Mouse (Mus musculus) kidney, adult 2 months (tissue): ENCODE measurements around the gene Rem2. TPM values are rescaled to one million over a fixed set of nuclear protein-coding genes. Genes with fewer than 3 reads are reported as not detected.

Experiments used
- DNase-seq: peaks from one replicate; pipeline ENCODE4 v3.0.0; 2021
- H3K27ac ChIP-seq: fragments of 200-500 bp; 2 replicates; pipeline ENCODE4 v1.5.1; 2012; ENCODE audit warnings: low read depth, low read length, control low read depth, inconsistent platforms; ENCODE audit not compliant: insufficient read depth
- H3K27me3 ChIP-seq: fragments of 200-500 bp; replicated peaks from 2 replicates; pipeline ENCODE4 v1.6.1; 2012; ENCODE audit warnings: mild to moderate bottlenecking, moderate library complexity, low read length, inconsistent platforms; ENCODE audit not compliant: control insufficient read depth, insufficient read depth
- H3K36me3 ChIP-seq: fragments of 200-500 bp; 2 replicates; pipeline ENCODE4 v1.6.1; 2012; ENCODE audit warnings: mild to moderate bottlenecking, moderate library complexity, low read length, inconsistent platforms; ENCODE audit not compliant: control insufficient read depth, insufficient read depth
- H3K4me1 ChIP-seq: fragments of 200-500 bp; 2 replicates; pipeline ENCODE4 v1.6.1; 2011; ENCODE audit warnings: low read length; ENCODE audit not compliant: control insufficient read depth, insufficient read depth
- H3K4me3 ChIP-seq: fragments of 200-500 bp; 2 replicates; pipeline ENCODE4 v1.5.1; 2011; ENCODE audit warnings: mild to moderate bottlenecking, low read depth, low read length, control low read depth; ENCODE audit not compliant: insufficient read depth
- CTCF ChIP-seq: fragments of 200-500 bp; conservative IDR thresholded peaks from 2 replicates; pipeline ENCODE4 v1.5.1; 2011; ENCODE audit warnings: low read depth, mild to moderate bottlenecking, control low read depth, low read length, moderate library complexity, mixed read lengths; ENCODE audit not compliant: insufficient read depth, insufficient read length
- POLR2A ChIP-seq: fragments of 200-500 bp; IDR thresholded peaks from one replicate; pipeline ENCODE4 v1.6.1; 2011; ENCODE audit warnings: low read depth, low read length, control low read depth
- WGBS: fragments of 180-500 bp; shearing (Covaris S2); methylation state at CpG from one replicate; pipeline ENCODE4 v1.1.7; 2018; 5-methylcytosine and 5-hydroxymethylcytosine counted together
- polyA plus RNA-seq: library from polyadenylated mRNA; depleted of rRNA; stranded (reverse); fragments of >200 nt; gene quantifications from 2 replicates; pipeline ENCODE4 v1.2.3, GENCODE M21; 2012

Gene Rem2
- polyA plus RNA-seq, 1 experiment: 0.23 TPM

GRCm38 (mm10) chr14:54480673-54481072, 4.8 kb downstream of the Rem2 start:
- DNase-seq: no peak
- H3K36me3 ChIP-seq: no peaks in the 10 kb centered on the region
- TF ChIP-seq CTCF (no peak), POLR2A (no peak)
- no peaks in the 10 kb centered on the region for H3K27me3 ChIP-seq
- 0 out of 2 replicates have a peak, but pooled peaks cover 2% of the 10 kb centered on the region for H3K4me1 ChIP-seq
- whole genome bisulfite sequencing: 85% methylated on average over 6 of the region's 6 CpGs
- no peak overlapping the region for H3K4me3 ChIP-seq
- H3K27ac ChIP-seq: no peak overlapping the region

- no peaks in the 10 kb centered on the region for H3K36me3 ChIP-seq
- WGBS: 76% methylated on average over 8 of the region's 8 CpGs
- no peak overlapping the region for H3K4me3 ChIP-seq
- H3K27me3 ChIP-seq: no peaks in the 10 kb centered on the region
- 0 out of 2 replicates have a peak, but pooled peaks cover 2% of the 10 kb centered on the region for H3K4me1 ChIP-seq
- H3K27ac ChIP-seq: no peak overlapping the region
- TF ChIP-seq POLR2A (no peak), CTCF (no peak)
- DNase-seq: no peak
These were observed 5.5 kb downstream of the Rem2 start for GRCm38 (mm10) chr14:54481402-54481801.

GRCm38 (mm10) chr14:54482498-54482897, 6.6 kb downstream of the Rem2 start:
- 50% methylated on average over 9 of the region's 9 CpGs for WGBS
- TF ChIP-seq POLR2A (no peak), CTCF (peak; percentile 64)
- H3K36me3 ChIP-seq: no peaks in the 10 kb centered on the region
- 0 out of 2 replicates have a peak, but pooled peaks cover 2% of the 10 kb centered on the region for H3K4me1 ChIP-seq
- no peaks in the 10 kb centered on the region for H3K27me3 ChIP-seq
- no peak overlapping the region for H3K4me3 ChIP-seq
- DNase-seq: peak; percentile 42
- H3K27ac ChIP-seq: no peak overlapping the region

GRCm38 (mm10) chr14:54485899-54486298, 10.0 kb downstream of the Rem2 start:
- WGBS: 92% methylated on average over 7 of the region's 7 CpGs
- DNase-seq: no peak
- TF ChIP-seq POLR2A (no peak), CTCF (no peak)
- Histone ChIP-seq H3K4me1 (no peaks in the 10 kb centered on the region), H3K4me3 (no peak overlapping the region), H3K27me3 (no peaks in the 10 kb centered on the region), H3K36me3 (no peaks in the 10 kb centered on the region), H3K27ac (no peak overlapping the region)

- no peak for DNase-seq
- 65% methylated on average over 2 of the region's 2 CpGs for WGBS
- no peaks in the 10 kb centered on the region for H3K36me3 ChIP-seq
- no peaks in the 10 kb centered on the region for H3K27me3 ChIP-seq
- no peak overlapping the region for H3K4me3 ChIP-seq
- no peak overlapping the region for H3K27ac ChIP-seq
- H3K4me1 ChIP-seq: no peaks in the 10 kb centered on the region
- TF ChIP-seq POLR2A (no peak), CTCF (no peak)
These were observed 11.8 kb downstream of the Rem2 start for GRCm38 (mm10) chr14:54487732-54488131.

GRCm38 (mm10) chr14:54488350-54488749, 12.4 kb downstream of the Rem2 start:
- no peaks in the 10 kb centered on the region for H3K4me1 ChIP-seq
- no peak overlapping the region for H3K4me3 ChIP-seq
- H3K27me3 ChIP-seq: no peaks in the 10 kb centered on the region
- TF ChIP-seq CTCF (no peak), POLR2A (no peak)
- DNase-seq: no peak
- no peak overlapping the region for H3K27ac ChIP-seq
- no peaks in the 10 kb centered on the region for H3K36me3 ChIP-seq

- no peak for DNase-seq
- Histone ChIP-seq H3K27me3 (no peaks in the 10 kb centered on the region), H3K4me1 (no peaks in the 10 kb centered on the region), H3K27ac (no peak overlapping the region), H3K4me3 (no peak overlapping the region), H3K36me3 (no peaks in the 10 kb centered on the region)
- 71% methylated on average over 18 of the region's 18 CpGs for WGBS
- TF ChIP-seq CTCF (no peak), POLR2A (no peak)
These were observed 16.6 kb downstream of the Rem2 start for GRCm38 (mm10) chr14:54492345-54493131.
